Mouse (Mus musculus) kidney, adult 2 months (tissue): Measurements from ENCODE around the gene Uhrf1bp1.

Experiments
- CTCF ChIP-seq: fragments of 200-500 bp; conservative IDR thresholded peaks from 2 replicates; pipeline ENCODE4 v1.5.1; 2011; ENCODE audit warnings: low read depth, mild to moderate bottlenecking, control low read depth, low read length, moderate library complexity, mixed read lengths; ENCODE audit not compliant: insufficient read depth, insufficient read length
- POLR2A ChIP-seq: fragments of 200-500 bp; IDR thresholded peaks from one replicate; pipeline ENCODE4 v1.6.1; 2011; ENCODE audit warnings: low read depth, low read length, control low read depth

- TF ChIP-seq CTCF (no peak), POLR2A (no peak)
These were observed 44.3 kb upstream of the Uhrf1bp1 start for GRCm38 (mm10) chr17:27811980-27812379.
